Mouse (Mus musculus) spleen, adult 12 weeks (tissue): ENCODE data around the gene Kif3a.

Source experiments
- DNase-seq: peaks from one replicate; pipeline ENCODE4 v3.0.0; 2022; ENCODE audit warnings: low spot score

The Kif3a gene

GRCm38 (mm10) chr11:53651441-53651840, 84.3 kb downstream of the Kif3a start:
- no peak for DNase-seq
